Mouse (Mus musculus) brown adipose tissue, adult 24 weeks (tissue): ENCODE measurements at regions not wholly inside any gene's neighbourhood (a gene's known extent, or its start where the extent isn't known, plus 50 kb on each side); places are given as distances from the start of the nearest gene placed in this dataset.
"Not testable (repeated sequence)": the region's sequence is repeated elsewhere in the genome, so short reads cannot be mapped to it uniquely, and the experiment has no call there.

Experiments
- H3K27ac ChIP-seq: fragments of 200-500 bp; replicated peaks from 2 replicates; pipeline ENCODE4 v1.5.1; 2012; ENCODE audit warnings: low read depth, mild to moderate bottlenecking, low read length
- H3K4me1 ChIP-seq: fragments of 200-500 bp; 2 replicates; pipeline ENCODE4 v1.6.1; 2012; ENCODE audit warnings: low read length, mixed read lengths; ENCODE audit not compliant: control insufficient read depth, insufficient read depth, insufficient read length
- H3K4me3 ChIP-seq: fragments of 200-500 bp; 2 replicates; pipeline ENCODE4 v1.5.1; 2012; ENCODE audit warnings: low read depth, mild to moderate bottlenecking, low read length, moderate library complexity; ENCODE audit not compliant: insufficient read depth

GRCm38 (mm10) chr3:120441127-120441526 lies 656.9 kb upstream of the Ptbp2 start:
- Histone ChIP-seq H3K4me1 (no peaks in the 10 kb centered on the region), H3K4me3 (no peak overlapping the region), H3K27ac (no peak overlapping the region)

- H3K27ac ChIP-seq = no peak overlapping the region
- no peaks in the 10 kb centered on the region for H3K4me1 ChIP-seq
- H3K4me3 ChIP-seq = no peak overlapping the region
Measured at GRCm38 (mm10) chr3:120430285-120430684, 646.0 kb upstream of the Ptbp2 start.

- no peaks in the 10 kb centered on the region for H3K4me1 ChIP-seq
- no peak overlapping the region for H3K27ac ChIP-seq
- H3K4me3 ChIP-seq = no peak overlapping the region
Measured at GRCm38 (mm10) chr3:120416634-120417033, 632.4 kb upstream of the Ptbp2 start.

- Histone ChIP-seq H3K4me3 (no peak overlapping the region), H3K4me1 (no peaks in the 10 kb centered on the region), H3K27ac (no peak overlapping the region)
Measured at GRCm38 (mm10) chr3:120375688-120376289, 591.5 kb upstream of the Ptbp2 start.

GRCm38 (mm10) chr3:120342747-120343377 lies 558.6 kb upstream of the Ptbp2 start:
- H3K4me3 ChIP-seq = no peak overlapping the region
- H3K4me1 ChIP-seq = no peaks in the 10 kb centered on the region

DNA sequence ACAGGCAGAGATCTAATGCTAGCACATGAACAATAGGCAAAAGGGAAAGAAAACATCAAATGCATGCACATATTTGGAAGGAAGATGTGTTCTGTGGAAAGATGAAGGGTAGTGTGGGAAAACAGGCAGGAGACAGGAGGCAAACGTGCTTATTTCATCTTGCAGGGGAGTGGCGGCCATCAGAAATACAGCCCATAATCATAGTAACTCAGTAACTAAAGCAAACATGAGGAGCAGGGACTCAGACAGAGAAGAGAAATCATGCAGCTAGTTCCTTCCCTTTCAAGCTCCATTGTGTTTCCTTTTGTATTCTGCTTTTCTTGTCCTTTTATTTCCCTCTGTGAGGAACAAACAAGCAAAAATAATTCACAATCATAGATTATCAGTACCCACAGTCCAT lies 557.6 kb upstream of the Ptbp2 start:
- Histone ChIP-seq H3K27ac (no peak overlapping the region), H3K4me1 (no peaks in the 10 kb centered on the region), H3K4me3 (no peak overlapping the region)

More at GRCm38 (mm10) chr3:120342747-120343377, 558.6 kb upstream of the Ptbp2 start:
- no peak overlapping the region for H3K27ac ChIP-seq

- no peak overlapping the region for H3K27ac ChIP-seq
- H3K4me3 ChIP-seq = no peak overlapping the region
- no peaks in the 10 kb centered on the region for H3K4me1 ChIP-seq
Measured at GRCm38 (mm10) chr3:120335843-120336585, 551.7 kb upstream of the Ptbp2 start.

DNA sequence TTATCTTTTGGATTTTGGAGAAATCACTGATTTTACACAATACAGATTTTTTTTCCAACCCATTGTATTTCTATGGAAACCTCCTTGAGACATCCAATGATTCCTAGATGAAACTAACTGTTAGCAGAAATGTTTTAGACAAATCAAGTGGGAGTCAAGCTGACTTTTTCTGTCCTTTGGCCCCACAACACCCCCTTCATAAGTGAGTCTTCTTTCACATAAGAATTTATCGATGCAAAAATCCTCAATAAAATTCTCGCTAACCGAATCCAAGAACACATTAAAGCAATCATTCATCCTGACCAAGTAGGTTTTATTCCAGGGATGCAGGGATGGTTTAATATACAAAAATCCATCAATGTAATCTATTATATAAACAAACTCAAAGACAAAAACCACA lies 522.8 kb upstream of the Ptbp2 start:
- H3K4me1 ChIP-seq, H3K27ac ChIP-seq, H3K4me3 ChIP-seq: not testable (repeated sequence)

DNA sequence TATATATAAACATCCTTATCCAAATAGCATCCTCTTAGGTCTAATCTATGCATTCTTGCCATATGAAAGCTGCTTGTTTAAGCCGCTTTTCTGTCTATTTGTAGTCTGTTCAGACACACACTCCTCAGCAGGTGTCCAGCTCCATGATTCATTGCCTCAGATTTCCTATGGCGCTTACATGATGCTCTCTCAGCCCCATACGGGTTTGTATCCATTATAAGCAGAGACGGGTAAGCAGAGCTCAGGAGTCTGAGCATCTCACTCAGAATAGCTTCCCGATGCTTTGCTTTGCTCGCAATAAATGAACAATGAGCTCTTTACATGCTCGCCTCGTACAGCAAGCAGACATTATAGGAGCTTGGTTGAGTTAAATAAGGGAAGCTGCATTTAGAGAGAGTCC lies 521.3 kb upstream of the Ptbp2 start:
- H3K4me3 ChIP-seq = no peak overlapping the region
- no peak overlapping the region for H3K27ac ChIP-seq
- no peaks in the 10 kb centered on the region for H3K4me1 ChIP-seq
